Mouse (Mus musculus): ENCODE data around the gene Kit. TPM values are rescaled to one million over a fixed set of nuclear protein-coding genes. Genes with fewer than 3 reads are reported as not detected.

The Kit gene
- polyA plus RNA-seq, 1 experiment: 7.8 TPM

DNA sequence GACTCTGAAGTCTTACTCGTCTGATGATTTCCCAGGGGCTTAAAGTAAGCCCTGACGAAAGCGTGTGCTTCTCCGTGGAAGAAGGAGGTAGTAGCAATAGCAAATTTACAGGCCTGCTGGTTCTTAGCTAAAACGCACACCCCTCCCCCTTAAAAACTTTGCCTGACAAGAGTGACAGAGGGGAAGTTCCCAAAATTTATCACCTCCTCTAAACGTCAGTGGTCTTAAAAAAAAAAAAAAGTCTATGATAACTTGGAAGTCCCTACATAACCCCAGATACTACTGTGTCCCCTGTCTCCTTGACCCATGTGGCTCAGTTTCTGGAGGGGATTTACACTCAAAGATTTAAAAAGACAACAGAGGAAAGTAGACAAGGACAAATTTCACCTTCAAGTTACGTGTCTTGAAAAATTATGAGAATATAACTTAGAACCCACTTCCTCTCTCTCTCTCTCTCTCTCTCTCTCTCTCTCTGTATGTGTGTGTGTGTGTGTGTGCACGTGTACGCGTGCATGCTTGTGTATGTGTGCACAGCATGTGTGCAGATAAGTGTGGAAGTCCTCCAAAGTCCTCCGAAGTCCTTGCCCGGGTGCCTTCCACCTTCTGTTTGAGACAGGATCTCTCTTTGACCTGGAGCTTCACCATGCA is 120.6 kb downstream of the Kit start:
- Histone ChIP-seq H3K4me1 (ENCODE audit: control insufficient read depth, insufficient read depth, low read length) (no peaks in the 10 kb centered on the region), H3K4me3 (replicated peaks; ENCODE audit: control insufficient read depth, low read depth, low read length) (no peak overlapping the region), H3K27ac (ENCODE audit: control insufficient read depth, insufficient read depth, low read depth, low read length, poor library complexity) (no peak overlapping the region)
- WGBS: 18% methylated on average over 12 of the region's 12 CpGs
- no peak for TF ChIP-seq CTCF (IDR thresholded peaks at IDR 0.05; ENCODE audit: control insufficient read depth, insufficient read depth, low read length)
- TF ChIP-seq POLR2A (IDR thresholded peaks at IDR 0.05; ENCODE audit: borderline replicate concordance, control insufficient read depth, low read depth, low read length): no peak

DNA sequence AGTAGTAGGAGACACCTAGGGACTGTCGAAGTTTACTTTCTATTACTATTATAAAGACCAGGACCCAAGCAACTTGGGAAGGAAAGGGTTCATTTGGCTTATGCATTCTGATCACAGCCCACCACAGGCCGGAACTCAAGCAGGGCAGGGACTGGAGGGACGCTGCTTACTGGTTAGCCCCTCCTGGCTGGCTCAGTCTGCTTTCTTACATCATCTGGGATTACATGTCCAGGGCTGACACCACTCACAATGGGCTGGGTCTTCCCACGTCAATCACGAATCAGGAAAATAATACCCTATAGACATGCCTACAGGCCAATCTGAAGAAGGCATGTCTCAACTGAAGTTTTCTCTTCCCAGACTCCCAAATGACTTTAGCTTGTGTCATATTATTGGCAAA is 122.2 kb downstream of the Kit start:
- WGBS: 78% methylated on average over 5 of the region's 5 CpGs
- Histone ChIP-seq H3K4me3 (replicated peaks; ENCODE audit: control insufficient read depth, low read depth, low read length) (no peak overlapping the region), H3K27ac (ENCODE audit: control insufficient read depth, insufficient read depth, low read depth, low read length, poor library complexity) (no peak overlapping the region), H3K4me1 (ENCODE audit: control insufficient read depth, insufficient read depth, low read length) (no peaks in the 10 kb centered on the region)
- TF ChIP-seq POLR2A (IDR thresholded peaks at IDR 0.05; ENCODE audit: borderline replicate concordance, control insufficient read depth, low read depth, low read length) (no peak), CTCF (IDR thresholded peaks at IDR 0.05; ENCODE audit: control insufficient read depth, insufficient read depth, low read length) (no peak)

DNA sequence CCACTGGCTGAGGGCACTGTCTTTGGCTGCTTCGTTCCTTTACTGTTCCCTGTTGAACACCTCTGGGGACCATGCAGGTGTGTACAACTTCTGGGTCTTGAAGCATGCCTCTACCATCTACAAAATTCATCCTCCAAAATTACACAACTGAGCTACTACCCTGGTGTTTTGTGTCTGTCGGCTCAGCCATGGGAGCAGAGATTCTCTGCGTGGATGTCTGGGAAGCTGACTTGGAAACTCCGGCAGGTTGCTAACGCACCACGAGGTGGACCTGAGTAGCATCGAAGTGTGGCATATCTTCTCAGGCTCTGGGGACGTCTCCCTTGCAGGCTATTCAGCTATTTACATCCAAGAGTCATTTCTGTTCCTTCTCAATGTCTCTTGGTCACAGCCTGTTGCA is 123.8 kb downstream of the Kit start:
- WGBS: 89% methylated on average over 8 of the region's 8 CpGs
- Histone ChIP-seq H3K4me1 (ENCODE audit: control insufficient read depth, insufficient read depth, low read length) (no peaks in the 10 kb centered on the region), H3K27ac (ENCODE audit: control insufficient read depth, insufficient read depth, low read depth, low read length, poor library complexity) (no peak overlapping the region), H3K4me3 (replicated peaks; ENCODE audit: control insufficient read depth, low read depth, low read length) (no peak overlapping the region)
- no peak for TF ChIP-seq POLR2A (IDR thresholded peaks at IDR 0.05; ENCODE audit: borderline replicate concordance, control insufficient read depth, low read depth, low read length)
- no peak for TF ChIP-seq CTCF (IDR thresholded peaks at IDR 0.05; ENCODE audit: control insufficient read depth, insufficient read depth, low read length)

- no peak for TF ChIP-seq POLR2A (IDR thresholded peaks at IDR 0.05; ENCODE audit: borderline replicate concordance, control insufficient read depth, low read depth, low read length)
- no peak for TF ChIP-seq CTCF (IDR thresholded peaks at IDR 0.05; ENCODE audit: control insufficient read depth, insufficient read depth, low read length)
- Histone ChIP-seq H3K4me3 (replicated peaks; ENCODE audit: control insufficient read depth, low read depth, low read length) (no peak overlapping the region), H3K27ac (ENCODE audit: control insufficient read depth, insufficient read depth, low read depth, low read length, poor library complexity) (no peak overlapping the region), H3K4me1 (ENCODE audit: control insufficient read depth, insufficient read depth, low read length) (no peaks in the 10 kb centered on the region)
- WGBS: 81% methylated on average over 7 of the region's 7 CpGs
Measured at GRCm38 (mm10) chr5:75699081-75699480, 124.4 kb downstream of the Kit start.

- Histone ChIP-seq H3K4me3 (replicated peaks; ENCODE audit: control insufficient read depth, low read depth, low read length) (no peak overlapping the region), H3K27ac (ENCODE audit: control insufficient read depth, insufficient read depth, low read depth, low read length, poor library complexity) (no peak overlapping the region), H3K4me1 (ENCODE audit: control insufficient read depth, insufficient read depth, low read length) (no peaks in the 10 kb centered on the region)
- WGBS: 87% methylated on average over 9 of the region's 9 CpGs
- TF ChIP-seq POLR2A (IDR thresholded peaks at IDR 0.05; ENCODE audit: borderline replicate concordance, control insufficient read depth, low read depth, low read length) (no peak), CTCF (IDR thresholded peaks at IDR 0.05; ENCODE audit: control insufficient read depth, insufficient read depth, low read length) (no peak)
Measured at GRCm38 (mm10) chr5:75699516-75699915, 124.8 kb downstream of the Kit start.

DNA sequence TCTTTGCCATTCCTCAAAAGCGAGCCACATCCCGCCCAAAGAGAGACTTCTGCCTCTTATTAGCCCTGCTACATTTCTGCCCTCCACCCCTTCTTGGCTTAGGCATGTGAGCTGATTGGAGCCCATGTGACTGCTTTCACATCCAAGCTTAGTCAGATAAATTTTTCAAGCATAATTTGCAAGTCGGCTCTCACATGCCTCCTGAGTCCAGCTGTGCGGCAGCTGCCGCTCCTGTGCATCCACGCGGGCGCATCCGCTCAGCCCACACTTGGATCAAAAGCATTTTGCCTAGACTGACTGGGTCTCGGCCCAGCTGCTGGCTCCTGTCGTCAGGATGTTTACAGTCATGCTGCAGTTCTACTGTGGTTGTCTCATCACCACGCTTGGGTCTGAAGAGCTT is 126.9 kb downstream of the Kit start:
- 90% methylated on average over 12 of the region's 12 CpGs for WGBS
- Histone ChIP-seq H3K27ac (ENCODE audit: control insufficient read depth, insufficient read depth, low read depth, low read length, poor library complexity) (no peak overlapping the region), H3K4me3 (replicated peaks; ENCODE audit: control insufficient read depth, low read depth, low read length) (no peak overlapping the region), H3K4me1 (ENCODE audit: control insufficient read depth, insufficient read depth, low read length) (no peaks in the 10 kb centered on the region)
- TF ChIP-seq POLR2A (IDR thresholded peaks at IDR 0.05; ENCODE audit: borderline replicate concordance, control insufficient read depth, low read depth, low read length): no peak
- no peak for TF ChIP-seq CTCF (IDR thresholded peaks at IDR 0.05; ENCODE audit: control insufficient read depth, insufficient read depth, low read length)

- no peak overlapping the region for H3K27ac ChIP-seq (ENCODE audit: control insufficient read depth, insufficient read depth, low read depth, low read length, poor library complexity)
- no peak for TF ChIP-seq POLR2A (IDR thresholded peaks at IDR 0.05; ENCODE audit: borderline replicate concordance, control insufficient read depth, low read depth, low read length)
- no peak overlapping the region for H3K4me3 ChIP-seq (replicated peaks; ENCODE audit: control insufficient read depth, low read depth, low read length)
- H3K4me1 ChIP-seq (ENCODE audit: control insufficient read depth, insufficient read depth, low read length): no peaks in the 10 kb centered on the region
- WGBS: 73% methylated on average over 8 of the region's 8 CpGs
Measured at GRCm38 (mm10) chr5:75702080-75702479, 127.4 kb downstream of the Kit start.

DNA sequence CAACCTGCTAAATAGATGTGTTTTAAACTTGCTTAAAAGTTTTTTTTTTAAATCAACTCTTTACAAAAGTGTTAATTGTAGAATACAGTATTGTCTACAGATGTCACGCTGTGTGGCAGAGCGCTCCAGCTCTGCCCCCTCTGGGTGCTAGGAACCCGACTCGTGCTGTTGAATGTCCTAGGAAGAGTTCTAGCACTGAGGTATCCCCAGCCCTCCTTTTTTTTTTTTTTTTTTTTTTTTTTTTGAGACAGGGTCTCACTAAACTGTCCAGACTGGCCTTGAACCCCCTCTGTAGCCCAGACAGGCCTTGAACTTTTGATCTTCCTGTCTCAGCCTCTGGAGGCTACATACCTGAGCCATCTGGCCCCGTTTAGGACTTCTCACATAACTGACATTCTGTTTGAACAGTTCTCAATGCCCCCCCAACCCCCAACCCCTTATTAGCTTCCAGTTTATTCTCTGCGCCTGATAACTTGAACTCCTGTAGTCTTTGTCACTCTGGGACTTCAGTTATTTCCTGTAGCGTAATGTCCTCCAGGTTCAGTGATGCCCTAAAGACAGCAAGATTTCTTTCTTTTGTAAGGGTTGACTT is 130.0 kb downstream of the Kit start:
- TF ChIP-seq CTCF (IDR thresholded peaks at IDR 0.05; ENCODE audit: control insufficient read depth, insufficient read depth, low read length): no peak
- no peak for TF ChIP-seq POLR2A (IDR thresholded peaks at IDR 0.05; ENCODE audit: borderline replicate concordance, control insufficient read depth, low read depth, low read length)
- WGBS: 82% methylated on average over 7 of the region's 7 CpGs

DNA sequence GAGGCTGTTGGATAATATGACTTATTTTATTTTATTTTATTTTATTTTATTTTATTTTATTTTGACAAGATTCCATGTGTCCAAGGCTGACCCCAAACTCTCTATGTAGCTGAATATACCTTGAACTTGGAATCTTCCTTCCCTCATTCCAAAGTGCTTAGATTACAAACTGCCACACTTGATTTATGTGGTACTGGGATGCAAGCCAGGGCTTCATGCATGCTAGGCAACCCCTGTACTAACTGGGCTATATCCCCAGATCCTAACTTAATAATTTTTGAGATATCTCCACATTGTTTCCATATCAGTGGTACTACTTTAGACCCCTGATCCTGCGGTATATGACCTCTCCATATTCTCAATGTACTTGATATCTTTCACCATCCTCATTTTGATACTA is 130.7 kb downstream of the Kit start:
- no peak overlapping the region for H3K27ac ChIP-seq (ENCODE audit: control insufficient read depth, insufficient read depth, low read depth, low read length, poor library complexity)
- WGBS: 95% methylated on average over 1 of the region's 1 CpGs
- H3K4me1 ChIP-seq (ENCODE audit: control insufficient read depth, insufficient read depth, low read length): no peaks in the 10 kb centered on the region
- H3K4me3 ChIP-seq (replicated peaks; ENCODE audit: control insufficient read depth, low read depth, low read length): no peak overlapping the region
- TF ChIP-seq POLR2A (IDR thresholded peaks at IDR 0.05; ENCODE audit: borderline replicate concordance, control insufficient read depth, low read depth, low read length) (no peak), CTCF (IDR thresholded peaks at IDR 0.05; ENCODE audit: control insufficient read depth, insufficient read depth, low read length) (no peak)

More for the DNA sequence above, 130.0 kb downstream of the Kit start:
- Histone ChIP-seq H3K4me1 (ENCODE audit: control insufficient read depth, insufficient read depth, low read length) (no peaks in the 10 kb centered on the region), H3K4me3 (replicated peaks; ENCODE audit: control insufficient read depth, low read depth, low read length) (no peak overlapping the region), H3K27ac (ENCODE audit: control insufficient read depth, insufficient read depth, low read depth, low read length, poor library complexity) (no peak overlapping the region)
